Mouse (Mus musculus) midbrain, embryonic 14.5 days (tissue): Measurements from ENCODE around the gene Dgkq. TPM values are rescaled to one million over a fixed set of nuclear protein-coding genes. Genes with fewer than 3 reads are reported as not detected.

Experiments
- ATAC-seq: fragments of 200-750 bp; cut with Nextera tagmentation; 2 replicates; pipeline ENCODE4 v1.8.0; 2017; ENCODE audit warnings: moderate number of reproducible peaks, moderate library complexity; ENCODE audit not compliant: low FRiP score, low TSS enrichment
- DNase-seq: peaks from one replicate; pipeline ENCODE4 v3.0.0-alpha.2; 2015
- H3K27ac ChIP-seq: fragments of 300-500 bp; sonication (generic); replicated peaks from 2 replicates; pipeline ENCODE4 v1.5.1; 2014; ENCODE audit warnings: mild to moderate bottlenecking, low read depth, low read length, moderate library complexity
- H3K27me3 ChIP-seq: fragments of 300-500 bp; sonication (generic); 2 replicates; pipeline ENCODE4 v1.6.1; 2014; ENCODE audit warnings: low read length, control low read depth, mixed read lengths; ENCODE audit not compliant: control insufficient read depth, insufficient read depth
- H3K36me3 ChIP-seq: fragments of 300-500 bp; sonication (generic); 2 replicates; pipeline ENCODE4 v1.6.1; 2014; ENCODE audit warnings: low read length, control low read depth; ENCODE audit not compliant: control insufficient read depth, insufficient read depth
- H3K4me1 ChIP-seq: fragments of 300-500 bp; sonication (generic); 2 replicates; pipeline ENCODE4 v1.6.1; 2014; ENCODE audit warnings: mild to moderate bottlenecking, antibody characterized with exemption, low read length, control low read depth; ENCODE audit not compliant: control insufficient read depth, insufficient read depth
- H3K4me2 ChIP-seq: fragments of 300-500 bp; sonication (generic); 2 replicates; pipeline ENCODE4 v1.6.1; 2014; ENCODE audit warnings: mild to moderate bottlenecking, low read length, moderate library complexity
- H3K4me3 ChIP-seq: fragments of 300-500 bp; sonication (generic); replicated peaks from 2 replicates; pipeline ENCODE4 v1.5.1; 2014; ENCODE audit warnings: low read depth, low read length
- H3K9ac ChIP-seq: fragments of 300-500 bp; sonication (generic); replicated peaks from 2 replicates; pipeline ENCODE4 v1.6.1; 2014; ENCODE audit warnings: mild to moderate bottlenecking, low read length, moderate library complexity
- H3K9me3 ChIP-seq: fragments of 300-500 bp; sonication (generic); 2 replicates; pipeline ENCODE4 v1.6.1; 2016; ENCODE audit warnings: low read length, control low read depth, mixed read lengths; ENCODE audit not compliant: control insufficient read depth
- whole genome bisulfite sequencing: fragments of 180-500 bp; shearing (Covaris S2); extraction: QIAGEN DNeasy Blood & Tissue Kit; methylation state at CpG from one replicate; pipeline ENCODE4 v1.1.7; 2014; 5-methylcytosine and 5-hydroxymethylcytosine counted together
- polyA plus RNA-seq: library from polyadenylated mRNA; unstranded; fragments of >200 nt; fragmentation: Nextera tagmentation; extraction: Ambion mirVana; gene quantifications from 2 replicates; pipeline ENCODE4 v1.2.1, GENCODE M21; 2014

Dgkq gene
- polyA plus RNA-seq, 1 experiment from 2014 or later: 24.4 TPM

DNA sequence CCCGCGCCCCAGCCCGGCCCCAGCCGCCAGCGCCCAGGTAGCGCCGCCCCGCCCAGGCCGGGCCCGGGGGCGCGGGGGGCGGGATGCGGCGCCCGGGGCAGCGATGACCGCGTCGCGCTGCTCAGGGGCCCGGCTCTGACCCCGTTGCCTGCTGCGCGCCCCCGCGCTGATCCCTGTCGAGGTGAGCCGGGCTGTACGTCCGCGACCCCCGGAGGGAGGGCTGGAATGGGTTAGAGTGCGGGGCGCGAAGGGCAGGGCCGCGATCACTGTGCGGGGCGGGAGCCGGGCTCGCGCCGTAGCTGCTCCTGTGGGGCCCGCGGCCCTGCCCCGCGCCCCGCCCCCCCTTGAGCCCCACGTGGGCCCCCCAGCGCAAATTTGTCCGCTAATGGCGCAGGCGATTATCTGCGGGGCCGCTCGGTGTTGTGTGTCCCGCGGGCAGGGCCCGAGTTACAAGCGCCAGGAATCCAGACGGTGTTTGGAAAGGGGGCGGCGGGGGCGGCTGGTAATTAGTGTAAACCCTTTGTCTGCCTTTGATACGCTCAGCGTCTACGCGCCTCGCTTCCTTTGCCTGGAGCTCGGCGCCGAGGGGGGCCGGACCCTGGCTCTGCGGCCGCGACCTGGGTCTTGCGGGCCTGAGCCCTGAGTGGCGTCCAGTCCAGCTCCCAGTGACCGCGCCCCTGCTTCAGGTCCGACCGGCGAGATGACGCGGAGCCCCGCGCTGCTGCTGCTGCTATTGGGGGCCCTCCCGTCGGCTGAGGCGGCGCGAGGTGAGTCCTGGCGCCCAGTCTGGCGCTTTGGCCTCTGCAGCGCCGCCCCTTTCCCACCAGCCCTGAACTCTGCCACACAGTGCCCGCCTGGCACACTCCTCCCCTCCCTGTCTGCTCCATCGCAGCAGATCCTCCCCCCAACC lies 25.1 kb upstream of the Dgkq start:
- Histone ChIP-seq H3K4me3 (peak overlapping the region; percentile 50), H3K36me3 (no peaks in the 10 kb centered on the region), H3K9me3 (no peaks in the 10 kb centered on the region), H3K4me2 (peak overlapping the region; percentile 95), H3K27ac (no peak overlapping the region), H3K27me3 (peaks cover 12% of the 10 kb centered on the region), H3K9ac (peak overlapping the region; percentile 50), H3K4me1 (0 out of 2 replicates have a peak, but pooled peaks cover 11% of the 10 kb centered on the region)
- 1% methylated on average over 96 of the region's 99 CpGs for WGBS
- ATAC-seq (peak; percentile 62), DNase-seq (peak; percentile 52)

DNA sequence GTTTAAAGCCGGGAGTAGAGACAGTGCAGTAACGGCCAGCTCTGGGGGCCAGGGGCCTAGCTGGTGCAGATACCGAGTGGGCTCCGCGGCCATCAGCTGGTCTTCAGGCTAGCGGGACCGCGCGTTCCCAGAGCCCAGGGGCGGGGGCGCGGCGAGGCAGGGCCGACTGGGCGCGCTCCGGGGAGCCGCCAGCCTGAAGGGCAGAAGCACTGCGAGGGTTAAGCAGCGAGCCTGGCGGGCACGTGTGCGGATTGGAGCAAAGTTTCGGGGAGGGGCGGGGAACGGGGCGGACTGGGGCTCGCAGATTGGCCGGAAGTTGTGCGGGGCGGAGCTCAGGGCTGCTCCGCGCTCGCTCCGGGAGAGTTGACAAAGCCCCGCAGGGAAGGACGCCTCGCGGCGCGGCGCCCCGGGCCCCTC lies 24.4 kb upstream of the Dgkq start:
- peak overlapping the region; percentile 50 for H3K4me3 ChIP-seq
- H3K27me3 ChIP-seq: peaks cover 12% of the 10 kb centered on the region
- peak overlapping the region; percentile 37; the same call in 1 of the 2 replicates for H3K9ac ChIP-seq
- H3K4me2 ChIP-seq: peak overlapping the region; percentile 95
- H3K9me3 ChIP-seq: no peaks in the 10 kb centered on the region
- H3K4me1 ChIP-seq: 0 out of 2 replicates have a peak, but pooled peaks cover 11% of the 10 kb centered on the region
- WGBS: under 1% methylated on average over 36 of the region's 43 CpGs
- DNase-seq: peak; percentile 93
- H3K27ac ChIP-seq: no peak overlapping the region
- no peaks in the 10 kb centered on the region for H3K36me3 ChIP-seq
- ATAC-seq: peak; percentile 93

DNA sequence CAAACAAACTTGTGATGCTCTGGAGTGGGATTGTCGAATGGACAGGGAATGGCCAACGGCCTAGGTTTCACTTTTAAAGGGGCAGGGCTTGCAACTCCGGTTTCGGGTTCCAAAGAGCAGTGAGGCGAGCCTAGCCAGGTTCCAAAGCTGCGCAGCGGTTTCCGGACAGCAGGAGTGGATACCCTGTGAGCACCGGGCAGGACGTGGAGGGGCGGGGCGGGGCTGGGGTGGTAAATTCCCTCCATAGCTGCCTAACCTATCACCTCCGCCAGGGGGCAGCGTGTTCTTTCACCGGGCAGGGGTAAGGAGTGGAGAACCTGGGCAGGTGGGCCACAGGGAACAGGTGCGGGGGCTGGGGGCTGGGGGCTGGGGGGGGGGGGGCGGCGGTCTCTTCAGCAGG lies 22.8 kb upstream of the Dgkq start, which contains the start of gene Fgfrl1:
Gene Fgfrl1 (plus strand): TSS at position 112 of the 400 bp plus-strand sequence.
- H3K4me2 ChIP-seq: peak within 1 kb of the TSS; percentile 95
- no peak within 1 kb of the TSS for H3K9ac ChIP-seq
- H3K4me1 ChIP-seq: 0 out of 2 replicates have a peak, but pooled peaks cover 6% of the 10 kb centered on the region
- no peaks in the 10 kb centered on the region for H3K9me3 ChIP-seq
- peaks cover 12% of the 10 kb centered on the region for H3K27me3 ChIP-seq
- DNase-seq (peak; percentile 18), ATAC-seq (no peak)
- H3K27ac ChIP-seq: no peak within 1 kb of the TSS
- peak within 1 kb of the TSS; percentile 50; the same call in 1 of the 2 replicates for H3K4me3 ChIP-seq
- H3K36me3 ChIP-seq: no peaks in the 10 kb centered on the region
- WGBS: 4% methylated on average over 16 of the region's 18 CpGs

DNA sequence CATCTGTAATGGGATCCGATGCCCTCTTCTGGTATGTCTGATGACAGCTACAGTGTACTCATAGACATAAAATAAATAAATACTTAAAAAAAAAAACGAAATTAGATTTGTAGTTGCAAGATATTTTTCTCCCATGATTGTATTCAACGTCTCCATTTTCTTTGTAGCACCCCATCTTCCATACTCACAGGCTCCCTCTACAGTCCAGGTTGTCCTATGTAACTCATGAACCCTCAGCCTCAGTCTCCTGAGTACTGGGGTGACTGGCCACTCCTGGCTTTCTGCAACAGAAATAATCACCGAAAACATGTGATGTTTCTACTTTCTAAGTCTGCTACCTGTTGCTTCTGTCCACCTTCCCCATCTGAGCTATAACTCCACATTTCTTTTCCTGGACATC lies 21.7 kb upstream of the Dgkq start:
- no peaks in the 10 kb centered on the region for H3K9me3 ChIP-seq
- H3K4me1 ChIP-seq: 0 out of 2 replicates have a peak, but pooled peaks cover 6% of the 10 kb centered on the region
- H3K4me2 ChIP-seq: no peak overlapping the region
- no peaks in the 10 kb centered on the region for H3K36me3 ChIP-seq
- WGBS: 73% methylated on average over 4 of the region's 4 CpGs
- ATAC-seq (no peak), DNase-seq (no peak)
- H3K27me3 ChIP-seq: peaks cover 12% of the 10 kb centered on the region
- H3K27ac ChIP-seq: no peak overlapping the region
- H3K9ac ChIP-seq: no peak overlapping the region
- H3K4me3 ChIP-seq: no peak overlapping the region

DNA sequence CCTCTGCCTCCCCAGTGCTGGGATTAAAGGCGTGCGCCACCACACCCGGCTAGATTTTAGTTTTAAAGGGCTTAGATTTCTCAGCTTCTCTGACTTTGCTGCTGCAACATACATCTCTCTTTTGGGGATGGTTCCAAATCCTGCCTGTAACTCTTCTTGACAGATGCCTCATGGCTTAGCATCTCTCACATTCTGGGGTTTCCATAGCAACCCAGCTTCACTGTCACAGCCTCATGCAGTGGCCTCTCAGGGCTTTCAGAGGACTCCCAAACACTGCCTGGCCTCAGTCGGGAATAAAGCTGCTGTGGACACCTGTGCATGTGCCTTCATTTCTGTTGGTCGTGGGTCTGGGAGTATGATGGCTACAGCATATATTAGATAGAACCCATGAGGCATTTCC lies 19.6 kb upstream of the Dgkq start:
- H3K27ac ChIP-seq: no peak overlapping the region
- no peak overlapping the region for H3K4me3 ChIP-seq
- H3K9ac ChIP-seq: no peak overlapping the region
- WGBS: 64% methylated on average over 5 of the region's 5 CpGs
- peak; percentile 24 for DNase-seq
- H3K27me3 ChIP-seq: peaks cover 12% of the 10 kb centered on the region
- no peak for ATAC-seq
- 0 out of 2 replicates have a peak, but pooled peaks cover 3% of the 10 kb centered on the region for H3K4me1 ChIP-seq
- no peak overlapping the region for H3K4me2 ChIP-seq
- H3K9me3 ChIP-seq: no peaks in the 10 kb centered on the region
- H3K36me3 ChIP-seq: no peaks in the 10 kb centered on the region

DNA sequence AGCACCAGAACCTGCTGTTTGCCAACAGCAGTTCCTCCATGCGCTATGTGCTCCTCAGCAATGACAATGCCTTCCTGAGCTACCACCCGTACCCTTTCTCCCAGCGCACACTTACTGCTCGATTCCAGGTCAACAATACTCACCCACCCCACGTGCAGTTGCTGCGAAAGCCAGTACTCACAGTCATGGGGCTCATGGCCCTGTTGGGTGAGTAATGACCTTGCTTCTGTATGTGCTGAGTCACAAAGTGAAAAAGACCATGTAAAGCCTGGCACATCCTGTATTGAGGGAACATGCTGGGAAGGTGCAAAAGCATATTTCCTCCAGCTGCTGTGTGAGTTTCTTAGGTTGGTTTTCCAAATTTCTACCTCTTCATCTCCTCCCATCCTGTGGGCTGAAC lies 11.4 kb upstream of the Dgkq start:
- Histone ChIP-seq H3K27me3 (no peaks in the 10 kb centered on the region), H3K4me1 (peaks cover 17% of the 10 kb centered on the region; the same call in 1 of the 2 replicates), H3K4me3 (no peak overlapping the region), H3K4me2 (no peak overlapping the region), H3K36me3 (no peaks in the 10 kb centered on the region), H3K9ac (0 out of 2 replicates have a peak overlapping the region, but pooled peaks have one; percentile 20), H3K9me3 (no peaks in the 10 kb centered on the region), H3K27ac (no peak overlapping the region)
- no peak for ATAC-seq
- no peak for DNase-seq
- WGBS: 95% methylated on average over 6 of the region's 6 CpGs

DNA sequence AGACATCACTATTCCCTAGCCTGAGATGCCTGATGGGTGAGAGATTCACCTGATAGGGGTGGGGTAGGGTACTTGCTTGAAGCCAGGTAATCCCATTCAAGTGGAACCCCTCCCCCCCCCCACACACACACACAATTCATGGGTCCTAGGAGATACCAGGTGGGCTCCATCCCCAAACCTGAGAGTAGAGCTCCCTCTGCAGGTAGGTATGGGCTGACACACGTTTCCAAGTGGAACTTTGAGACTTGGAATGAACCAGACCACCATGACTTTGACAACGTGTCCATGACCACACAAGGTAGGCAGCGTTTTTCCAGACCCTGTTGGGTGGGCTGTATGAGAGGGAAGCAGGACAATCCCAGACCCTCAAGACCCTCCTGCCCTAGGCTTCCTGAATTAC lies 10.4 kb upstream of the Dgkq start:
- H3K9me3 ChIP-seq: no peaks in the 10 kb centered on the region
- H3K27me3 ChIP-seq: no peaks in the 10 kb centered on the region
- H3K27ac ChIP-seq: no peak overlapping the region
- no peak overlapping the region for H3K4me3 ChIP-seq
- DNase-seq: peak; percentile 11
- H3K9ac ChIP-seq: no peak overlapping the region
- no peaks in the 10 kb centered on the region for H3K36me3 ChIP-seq
- WGBS: 51% methylated on average over 3 of the region's 3 CpGs
- H3K4me2 ChIP-seq: no peak overlapping the region
- peaks cover 17% of the 10 kb centered on the region; the same call in 1 of the 2 replicates for H3K4me1 ChIP-seq
- ATAC-seq: no peak

DNA sequence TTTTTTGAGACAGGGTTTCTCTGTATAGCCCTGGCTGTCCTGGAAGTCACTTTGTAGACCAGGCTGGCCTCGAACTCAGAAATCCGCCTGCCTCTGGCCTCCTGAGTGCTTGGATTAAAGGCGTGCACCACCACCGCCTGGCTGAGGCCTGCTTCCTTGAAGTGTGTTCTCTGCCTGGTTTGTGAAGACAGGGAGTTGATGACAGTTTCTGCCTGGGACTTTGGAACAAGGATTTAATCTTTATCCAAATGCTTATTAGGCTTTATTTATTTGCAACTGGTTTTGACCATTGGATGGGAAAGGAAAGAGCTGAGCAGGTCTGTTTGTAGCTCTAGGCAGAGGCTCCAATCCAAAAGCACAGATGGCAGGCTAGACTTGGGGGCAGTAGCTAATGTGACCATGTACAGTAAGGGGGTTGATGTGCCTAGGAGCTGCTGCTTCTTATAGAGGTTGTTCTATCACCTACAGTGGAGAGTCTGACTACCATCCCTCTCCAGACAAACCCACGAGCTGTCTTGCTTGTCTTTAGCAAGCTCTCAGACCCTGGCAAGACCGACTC lies 8.9 kb upstream of the Dgkq start:
- Histone ChIP-seq H3K9me3 (no peaks in the 10 kb centered on the region), H3K4me3 (no peak overlapping the region), H3K27me3 (no peaks in the 10 kb centered on the region), H3K9ac (no peak overlapping the region), H3K27ac (0 out of 2 replicates have a peak overlapping the region, but pooled peaks have one; percentile 89), H3K4me2 (no peak overlapping the region; the same call in 1 of the 2 replicates), H3K4me1 (peaks cover 17% of the 10 kb centered on the region; the same call in 1 of the 2 replicates), H3K36me3 (no peaks in the 10 kb centered on the region)
- 88% methylated on average over 6 of the region's 6 CpGs for WGBS
- DNase-seq (no peak), ATAC-seq (no peak)
